Mouse (Mus musculus) heart, adult 2 months (tissue): ENCODE results near the gene Pdap1. TPM values are rescaled to one million over a fixed set of nuclear protein-coding genes. Genes with fewer than 3 reads are reported as not detected.

Source experiments
- DNase-seq, 2 experiments: peaks; one replicate each; pipeline ENCODE4 v3.0.0; 2021
- H3K27ac ChIP-seq: fragments of 200-600 bp; 2 replicates; pipeline ENCODE4 v1.8.1; 2022
- H3K27me3 ChIP-seq: fragments of 200-500 bp; 2 replicates; pipeline ENCODE4 v1.6.1; 2012; ENCODE audit warnings: mild to moderate bottlenecking, low read length, inconsistent platforms, mixed read lengths; ENCODE audit not compliant: control insufficient read depth, insufficient read depth
- H3K36me3 ChIP-seq: fragments of 200-500 bp; 2 replicates; pipeline ENCODE4 v1.6.1; 2012; ENCODE audit warnings: low read length, inconsistent platforms; ENCODE audit not compliant: control insufficient read depth, insufficient read depth
- H3K4me1 ChIP-seq: fragments of 200-500 bp; 2 replicates; pipeline ENCODE4 v1.6.1; 2011; ENCODE audit warnings: low read length; ENCODE audit not compliant: control insufficient read depth, insufficient read depth
- H3K4me3 ChIP-seq: fragments of 200-600 bp; 2 replicates; pipeline ENCODE4 v1.8.1; 2022
- H3K79me2 ChIP-seq: fragments of 200-500 bp; replicated peaks from 2 replicates; pipeline ENCODE4 v1.6.1; 2012; ENCODE audit warnings: mild to moderate bottlenecking, inconsistent platforms, low read length, moderate library complexity, mixed read lengths; ENCODE audit not compliant: control insufficient read depth, insufficient read depth
- H3K9ac ChIP-seq: fragments of 200-500 bp; 2 replicates; pipeline ENCODE4 v1.6.1; 2012; ENCODE audit warnings: low read depth, mild to moderate bottlenecking, control low read depth, inconsistent platforms, low read length, mixed read lengths
- CTCF ChIP-seq: fragments of 200-600 bp; IDR thresholded peaks from 2 replicates; pipeline ENCODE4 v1.8.1; 2022; ENCODE audit warnings: antibody characterized with exemption, mild to moderate bottlenecking, moderate library complexity
- EP300 ChIP-seq: fragments of 200-500 bp; IDR thresholded peaks from 2 replicates; pipeline ENCODE4 v1.6.1; 2011; ENCODE audit warnings: low read depth, low read length, control low read depth; ENCODE audit not compliant: insufficient read depth
- POLR2A ChIP-seq: fragments of 200-500 bp; IDR thresholded peaks from 2 replicates; pipeline ENCODE4 v1.6.1; 2011; ENCODE audit warnings: mild to moderate bottlenecking, low read depth, low read length, control low read depth; ENCODE audit not compliant: insufficient read depth
- WGBS: fragments of 180-500 bp; shearing (Covaris S2); methylation state at CpG from one replicate; pipeline ENCODE4 v1.1.7; 2018; 5-methylcytosine and 5-hydroxymethylcytosine counted together
- intact Hi-C: fragments of 180-260 bp; cut with DNase I; formaldehyde crosslinking; loops from one replicate; pipeline ENCODE4 v1.15.1; 2025
- polyA plus RNA-seq: library from polyadenylated mRNA; depleted of rRNA; stranded (reverse); fragments of >200 nt; gene quantifications from 2 replicates; pipeline ENCODE4 v1.2.3, GENCODE M21; 2012
- total RNA-seq, 2 experiments: library from RNA; stranded (reverse); gene quantifications; 2 replicates each; pipeline ENCODE4 v1.2.3; 2021

Pdap1 gene
- total and polyA plus RNA-seq, 3 experiments: 16.1 to 38.5 (median 37.8) TPM

DNA sequence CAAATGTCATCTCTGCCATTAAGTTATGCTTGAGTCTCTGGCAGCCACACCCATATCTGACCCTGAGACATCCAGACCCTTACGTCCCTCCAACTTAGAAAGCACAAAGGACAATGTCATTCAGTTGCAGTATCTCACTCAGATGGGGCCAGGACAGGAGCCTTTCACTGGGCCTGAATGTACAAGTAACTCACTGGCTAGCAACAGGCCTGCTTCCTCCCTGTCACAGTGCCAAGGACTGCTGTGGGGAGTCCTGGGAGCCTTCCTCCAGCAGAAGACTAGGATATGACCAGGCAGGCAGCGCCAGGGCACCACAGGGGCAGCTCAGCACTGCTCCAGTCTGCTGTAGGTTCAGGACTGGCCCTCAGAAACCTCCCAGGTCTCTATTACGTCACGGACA, 10.9 kb downstream of the Pdap1 start:
- H3K9ac ChIP-seq: no peak overlapping the region
- peaks cover 6% of the 10 kb centered on the region for H3K4me1 ChIP-seq
- H3K4me3 ChIP-seq: no peak overlapping the region
- no peak for TF ChIP-seq EP300
- H3K36me3 ChIP-seq: no peaks in the 10 kb centered on the region
- intact Hi-C loops: no loop called here
- DNase-seq: peak; percentile 33 to 51
- H3K27me3 ChIP-seq: no peaks in the 10 kb centered on the region
- no peak overlapping the region for H3K27ac ChIP-seq
- 60% methylated on average over 4 of the region's 4 CpGs for WGBS
- H3K79me2 ChIP-seq: no peaks in the 10 kb centered on the region

DNA sequence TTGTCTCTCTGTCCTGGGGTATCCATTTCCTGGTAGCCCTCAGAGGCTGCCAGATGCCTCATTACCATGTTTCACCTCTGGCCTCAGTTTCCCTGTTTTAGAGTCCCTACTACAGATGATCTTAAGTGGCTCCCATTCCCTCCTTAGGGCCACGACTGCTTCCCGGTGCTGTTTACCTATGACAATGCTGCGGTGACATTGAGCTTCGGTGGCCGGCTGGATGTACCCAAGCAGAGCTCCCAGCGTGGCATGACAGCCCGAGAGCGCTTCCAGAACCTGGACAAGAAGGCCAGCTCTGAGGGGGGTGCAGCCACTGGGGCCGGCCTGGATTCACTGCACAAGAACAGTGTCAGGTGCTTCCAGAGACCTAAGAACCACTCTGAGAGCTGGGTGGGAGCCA, 13.5 kb downstream of the Pdap1 start:
- Histone ChIP-seq H3K27ac (no peak overlapping the region), H3K27me3 (no peaks in the 10 kb centered on the region), H3K79me2 (0 out of 2 replicates have a peak, but pooled peaks cover 1% of the 10 kb centered on the region), H3K9ac (no peak overlapping the region), H3K36me3 (no peaks in the 10 kb centered on the region), H3K4me3 (no peak overlapping the region), H3K4me1 (peaks cover 6% of the 10 kb centered on the region)
- TF ChIP-seq CTCF (no peak), EP300 (no peak), POLR2A (no peak)
- 90% methylated on average over 9 of the region's 9 CpGs for WGBS
- no peak for DNase-seq
- intact Hi-C loops: no loop called here

DNA sequence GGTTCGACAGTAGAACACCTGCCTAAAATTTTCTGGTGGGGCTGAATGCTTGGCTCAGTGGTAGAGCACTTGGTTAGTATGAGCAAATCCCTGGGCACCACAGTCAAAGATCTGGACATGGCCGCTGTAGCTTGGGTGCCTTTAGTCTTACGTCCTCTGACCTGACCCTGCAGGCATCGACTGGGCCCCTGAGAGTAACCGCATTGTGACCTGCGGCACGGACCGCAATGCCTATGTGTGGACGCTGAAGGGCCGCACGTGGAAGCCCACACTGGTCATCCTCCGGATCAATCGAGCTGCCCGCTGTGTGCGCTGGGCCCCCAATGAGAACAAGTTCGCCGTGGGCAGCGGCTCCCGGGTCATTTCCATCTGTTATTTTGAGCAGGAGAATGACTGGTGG, 16.6 kb downstream of the Pdap1 start:
- intact Hi-C loops: no loop called here
- H3K27ac ChIP-seq: no peak overlapping the region
- H3K36me3 ChIP-seq: no peaks in the 10 kb centered on the region
- no peak for DNase-seq
- H3K27me3 ChIP-seq: no peaks in the 10 kb centered on the region
- peaks cover 13% of the 10 kb centered on the region for H3K4me1 ChIP-seq
- 93% methylated on average over 19 of the region's 19 CpGs for whole genome bisulfite sequencing
- no peak for TF ChIP-seq EP300
- no peak for TF ChIP-seq POLR2A
- TF ChIP-seq CTCF: no peak
- no peak overlapping the region for H3K4me3 ChIP-seq
- H3K79me2 ChIP-seq: 0 out of 2 replicates have a peak, but pooled peaks cover 1% of the 10 kb centered on the region
- H3K9ac ChIP-seq: no peak overlapping the region

DNA sequence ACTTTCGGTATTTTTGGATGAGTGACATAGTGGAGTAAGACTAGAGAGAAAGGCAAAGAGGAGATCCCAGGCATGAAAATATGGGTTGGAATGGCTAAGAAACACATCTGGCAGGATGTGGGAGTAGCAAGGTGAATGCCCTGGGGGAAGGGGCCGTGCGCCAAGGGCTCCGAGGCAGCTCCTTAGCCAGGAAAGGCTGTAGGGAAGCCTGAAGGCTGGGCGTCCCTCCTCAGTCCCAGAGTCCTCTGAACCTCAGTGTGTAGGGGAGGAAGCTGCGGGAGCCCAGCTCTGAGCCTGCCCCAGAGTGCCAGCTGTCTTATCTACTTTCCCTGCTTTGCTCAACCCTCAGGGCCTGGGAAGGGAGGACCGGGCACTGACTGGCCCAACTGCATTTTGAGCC, 19.1 kb downstream of the Pdap1 start:
- no peak for TF ChIP-seq EP300
- no peak for TF ChIP-seq POLR2A
- TF ChIP-seq CTCF: no peak
- WGBS: 29% methylated on average over 7 of the region's 7 CpGs
- H3K4me1 ChIP-seq: peaks cover 24% of the 10 kb centered on the region
- no peak overlapping the region for H3K4me3 ChIP-seq
- no peaks in the 10 kb centered on the region for H3K27me3 ChIP-seq
- H3K36me3 ChIP-seq: no peaks in the 10 kb centered on the region
- H3K27ac ChIP-seq: peak overlapping the region; percentile 9; the same call in 1 of the 2 replicates
- DNase-seq: no peak
- intact Hi-C loops: no loop called here
- peak overlapping the region; percentile 2; the same call in 1 of the 2 replicates for H3K9ac ChIP-seq
- 0 out of 2 replicates have a peak, but pooled peaks cover 1% of the 10 kb centered on the region for H3K79me2 ChIP-seq

DNA sequence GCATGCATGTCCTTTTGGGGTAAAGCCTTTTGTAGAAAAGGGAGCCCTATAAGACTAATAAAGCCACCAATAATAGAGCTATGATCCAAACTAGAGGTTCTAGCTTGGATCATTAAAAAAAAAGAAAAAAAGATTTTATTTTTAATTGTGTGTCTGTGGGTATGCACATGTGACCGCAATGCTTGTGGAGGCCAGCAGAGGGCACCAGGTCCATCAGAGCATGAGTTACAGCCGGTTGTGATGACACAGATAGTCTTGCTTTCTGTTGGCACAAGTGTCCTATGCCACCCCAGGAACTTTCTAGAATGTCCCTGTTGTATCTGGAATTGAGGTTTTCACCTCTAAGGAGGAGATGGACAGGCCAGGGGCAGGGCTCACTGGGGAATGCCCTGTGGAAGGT, 20.7 kb downstream of the Pdap1 start:
- Histone ChIP-seq H3K9ac (no peak overlapping the region), H3K4me1 (peaks cover 24% of the 10 kb centered on the region), H3K79me2 (0 out of 2 replicates have a peak, but pooled peaks cover 1% of the 10 kb centered on the region), H3K4me3 (no peak overlapping the region), H3K36me3 (no peaks in the 10 kb centered on the region), H3K27ac (no peak overlapping the region), H3K27me3 (no peaks in the 10 kb centered on the region)
- TF ChIP-seq POLR2A (no peak), CTCF (peak; percentile 63)
- DNase-seq: no peak
- intact Hi-C loops: no loop called here
- WGBS: 90% methylated on average over 2 of the region's 2 CpGs

DNA sequence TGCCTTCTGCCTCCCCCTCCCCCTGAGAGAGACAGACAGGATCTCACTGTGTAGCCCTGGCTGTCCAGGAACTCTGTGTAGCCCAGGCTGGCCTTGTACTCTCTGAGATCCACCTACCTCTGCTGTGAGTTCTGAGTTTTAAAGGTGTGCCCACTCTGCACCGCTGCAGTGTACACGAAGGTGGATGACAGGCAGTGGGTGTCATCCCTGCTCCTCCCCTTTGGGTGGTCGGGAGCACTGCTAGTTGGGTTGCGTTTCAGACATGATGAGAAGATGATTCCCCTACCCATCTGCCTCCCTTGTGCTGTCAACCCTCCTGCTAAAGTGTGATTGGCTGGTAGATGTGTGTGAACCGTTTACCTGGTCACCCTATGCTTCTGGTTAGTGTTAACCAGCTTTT, 21.6 kb downstream of the Pdap1 start:
- 90% methylated on average over 5 of the region's 5 CpGs for WGBS
- peak overlapping the region; percentile 50 for H3K27ac ChIP-seq
- intact Hi-C loops: no loop called here

More for the DNA sequence above, 21.6 kb downstream of the Pdap1 start:
- Histone ChIP-seq H3K27me3 (no peaks in the 10 kb centered on the region; the same call in 1 of the 2 replicates), H3K9ac (no peak overlapping the region), H3K36me3 (no peaks in the 10 kb centered on the region), H3K4me1 (peaks cover 24% of the 10 kb centered on the region), H3K79me2 (0 out of 2 replicates have a peak, but pooled peaks cover 1% of the 10 kb centered on the region), H3K4me3 (no peak overlapping the region)
- no peak for DNase-seq
- TF ChIP-seq EP300 (no peak), CTCF (no peak), POLR2A (no peak)
